Mouse (Mus musculus) ES-Bruce4 (cell line): Measurements from ENCODE around the gene Shroom3.

ENCODE experiments used
- CTCF ChIP-seq: IDR thresholded peaks from one replicate; pipeline ENCODE4 v1.8.1; 2011; ENCODE audit warnings: low read depth, low read length
- EP300 ChIP-seq: IDR thresholded peaks from 2 replicates; pipeline ENCODE4 v1.6.1; 2011; ENCODE audit warnings: low read depth, low read length; ENCODE audit not compliant: insufficient read depth

DNA sequence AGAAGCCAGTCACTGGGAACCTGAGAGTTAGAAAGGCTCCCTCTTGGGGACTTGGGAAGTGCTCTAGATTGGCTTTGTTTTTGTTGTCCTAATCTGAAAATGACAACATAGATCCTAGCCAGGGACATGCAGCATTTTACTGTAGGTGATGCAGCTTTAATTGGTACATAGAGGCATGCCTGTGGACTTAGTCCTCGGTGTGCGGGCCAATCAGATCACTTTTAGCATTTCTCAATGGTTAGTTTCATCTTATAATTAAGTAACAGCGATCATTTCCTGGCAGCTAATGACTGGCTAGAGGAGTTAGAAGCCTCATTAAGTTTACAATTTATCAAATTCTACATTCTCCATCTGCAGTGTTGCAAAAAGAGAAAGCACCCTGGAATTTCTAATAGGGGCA lies 167.7 kb downstream of the Shroom3 start:
- TF ChIP-seq CTCF (no peak), EP300 (no peak)
